Mouse (Mus musculus) left cerebral cortex, postnatal 4 days (tissue): ENCODE data around the gene Map2k4. TPM values are rescaled to one million over a fixed set of nuclear protein-coding genes. Genes with fewer than 3 reads are reported as not detected.

Experiments
- DNase-seq: peaks from one replicate; pipeline ENCODE4 v3.0.0-alpha.2; 2022
- intact Hi-C: fragments of 180-260 bp; cut with DNase I; formaldehyde crosslinking; loops from one replicate; pipeline ENCODE4 v1.15.1; 2025
- total RNA-seq, 2 experiments: library from RNA; stranded (reverse); gene quantifications; 2 replicates each; pipeline ENCODE4 v1.2.3; 2021

Map2k4 gene
- total RNA-seq, 2 experiments from 2014 or later: 147 to 159 TPM

- no peak for DNase-seq
- intact Hi-C loops: no loop called here
Observed at GRCm38 (mm10) chr11:65776906-65777611, 11.0 kb downstream of the Map2k4 start.

- intact Hi-C loops: no loop called here
- no peak for DNase-seq
Observed at GRCm38 (mm10) chr11:65773946-65774656, 14.0 kb downstream of the Map2k4 start.

GRCm38 (mm10) chr11:65773535-65773934, 14.6 kb downstream of the Map2k4 start:
- DNase-seq: no peak
- intact Hi-C loops: no loop called here

GRCm38 (mm10) chr11:65771546-65771945, 16.6 kb downstream of the Map2k4 start:
- intact Hi-C loops: no loop called here
- DNase-seq: no peak

- intact Hi-C loops: no loop called here
- no peak for DNase-seq
Observed at GRCm38 (mm10) chr11:65769990-65770389, 18.1 kb downstream of the Map2k4 start.

- intact Hi-C loops: no loop called here
- DNase-seq: no peak
Observed at GRCm38 (mm10) chr11:65768445-65768844, 19.7 kb downstream of the Map2k4 start.

- intact Hi-C loops: no loop called here
- no peak for DNase-seq
Observed at GRCm38 (mm10) chr11:65760912-65761311, 27.2 kb downstream of the Map2k4 start.

GRCm38 (mm10) chr11:65759350-65759749, 28.7 kb downstream of the Map2k4 start:
- no peak for DNase-seq
- intact Hi-C loops: no loop called here

GRCm38 (mm10) chr11:65754161-65754560, 33.9 kb downstream of the Map2k4 start:
- intact Hi-C loops: no loop called here
- DNase-seq: no peak

- DNase-seq: no peak
- intact Hi-C loops: no loop called here
Observed at GRCm38 (mm10) chr11:65753593-65753992, 34.5 kb downstream of the Map2k4 start.

GRCm38 (mm10) chr11:65750546-65750945, 37.6 kb downstream of the Map2k4 start:
- intact Hi-C loops: no loop called here
- DNase-seq: no peak

- intact Hi-C loops: no loop called here
- DNase-seq: no peak
Observed at GRCm38 (mm10) chr11:65747433-65747832, 40.7 kb downstream of the Map2k4 start.

GRCm38 (mm10) chr11:65745707-65746333, 42.3 kb downstream of the Map2k4 start:
- no peak for DNase-seq
- intact Hi-C loops: no loop called here

GRCm38 (mm10) chr11:65743866-65744265, 44.2 kb downstream of the Map2k4 start:
- intact Hi-C loops: no loop called here
- no peak for DNase-seq

- intact Hi-C loops: no loop called here
- no peak for DNase-seq
Observed at GRCm38 (mm10) chr11:65740811-65741210, 47.3 kb downstream of the Map2k4 start.

- no peak for DNase-seq
- intact Hi-C loops: no loop called here
Observed at GRCm38 (mm10) chr11:65740390-65740789, 47.7 kb downstream of the Map2k4 start.

GRCm38 (mm10) chr11:65739880-65740279, 48.2 kb downstream of the Map2k4 start:
- DNase-seq: no peak

GRCm38 (mm10) chr11:65734656-65735055, 53.4 kb downstream of the Map2k4 start:
- intact Hi-C loops: no loop called here
- no peak for DNase-seq

More at GRCm38 (mm10) chr11:65739880-65740279, 48.2 kb downstream of the Map2k4 start:
- intact Hi-C loops: no loop called here

- intact Hi-C loops: no loop called here
- DNase-seq: no peak
Observed at GRCm38 (mm10) chr11:65729623-65730217, 58.4 kb downstream of the Map2k4 start.

GRCm38 (mm10) chr11:65728906-65729305, 59.2 kb downstream of the Map2k4 start:
- DNase-seq: no peak
- intact Hi-C loops: no loop called here

- intact Hi-C loops: no loop called here
- no peak for DNase-seq
Observed at GRCm38 (mm10) chr11:65723715-65724114, 64.4 kb downstream of the Map2k4 start.
